Mouse (Mus musculus): ENCODE results near the gene Carm1. TPM values are rescaled to one million over a fixed set of nuclear protein-coding genes. Genes with fewer than 3 reads are reported as not detected.

Gene Carm1
- polyA plus RNA-seq, 1 experiment from 2014 or later = 27.6 TPM

- Histone ChIP-seq H3K79me2 (ENCODE audit: inconsistent target) (peaks cover 58% of the 10 kb centered on the region), H3K4me3 (ENCODE audit: inconsistent target) (no peak overlapping the region), H3K36me3 (ENCODE audit: inconsistent target) (no peaks in the 10 kb centered on the region), H3K27ac (no peak overlapping the region)
- 94% methylated on average over 2 of the region's 2 CpGs for WGBS (ENCODE audit: missing documents)
Measured at GRCm38 (mm10) chr9:21551049-21551448, 4.4 kb downstream of the Carm1 start.

DNA sequence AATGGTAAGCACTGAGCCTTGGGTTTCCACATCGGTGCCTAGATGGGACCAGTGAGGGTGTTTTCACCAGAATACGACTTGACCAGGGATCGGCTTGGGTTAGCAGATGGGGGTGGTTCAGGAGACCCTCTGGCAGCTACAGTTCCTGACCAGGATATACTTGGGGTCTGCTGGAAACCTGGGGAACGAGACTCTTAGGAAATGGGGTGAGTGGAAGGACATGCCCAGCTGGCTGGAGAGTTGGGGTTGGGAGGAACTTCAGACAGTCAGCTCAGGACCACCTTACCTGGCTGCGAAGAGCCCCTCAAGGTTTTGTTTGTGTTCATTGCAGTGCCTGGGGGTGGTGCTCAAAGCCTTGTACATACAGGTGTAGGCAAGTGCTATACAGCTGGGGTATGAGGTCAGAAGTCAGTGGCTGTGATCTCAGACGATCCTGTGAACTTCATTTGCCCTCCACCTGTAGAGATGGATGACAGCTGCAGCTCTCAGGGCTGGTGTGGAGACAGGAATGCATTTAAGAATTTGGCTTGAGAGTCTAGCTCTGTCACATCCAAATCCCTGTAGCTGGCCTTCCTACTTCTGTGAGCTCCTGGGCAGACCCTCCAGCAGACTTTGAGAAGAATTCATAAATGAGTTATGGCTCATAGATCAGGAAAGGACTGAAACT lies 7.0 kb downstream of the Carm1 start:
- peaks cover 61% of the 10 kb centered on the region; the same call in 1 of the 2 replicates for H3K79me2 ChIP-seq (ENCODE audit: inconsistent target)
- 95% methylated on average over 6 of the region's 6 CpGs for WGBS (ENCODE audit: missing documents)
- no peak overlapping the region for H3K4me3 ChIP-seq (ENCODE audit: inconsistent target)
- no peak overlapping the region for H3K27ac ChIP-seq
- H3K36me3 ChIP-seq (ENCODE audit: inconsistent target) = no peaks in the 10 kb centered on the region

- no peaks in the 10 kb centered on the region for H3K36me3 ChIP-seq (ENCODE audit: inconsistent target)
- WGBS (ENCODE audit: missing documents) = 88% methylated on average over 6 of the region's 6 CpGs
- H3K79me2 ChIP-seq (ENCODE audit: inconsistent target) = peaks cover 49% of the 10 kb centered on the region; the same call in 1 of the 2 replicates
- H3K27ac ChIP-seq = no peak overlapping the region
- H3K4me3 ChIP-seq (ENCODE audit: inconsistent target) = no peak overlapping the region
Measured at GRCm38 (mm10) chr9:21555198-21555742, 8.6 kb downstream of the Carm1 start.

DNA sequence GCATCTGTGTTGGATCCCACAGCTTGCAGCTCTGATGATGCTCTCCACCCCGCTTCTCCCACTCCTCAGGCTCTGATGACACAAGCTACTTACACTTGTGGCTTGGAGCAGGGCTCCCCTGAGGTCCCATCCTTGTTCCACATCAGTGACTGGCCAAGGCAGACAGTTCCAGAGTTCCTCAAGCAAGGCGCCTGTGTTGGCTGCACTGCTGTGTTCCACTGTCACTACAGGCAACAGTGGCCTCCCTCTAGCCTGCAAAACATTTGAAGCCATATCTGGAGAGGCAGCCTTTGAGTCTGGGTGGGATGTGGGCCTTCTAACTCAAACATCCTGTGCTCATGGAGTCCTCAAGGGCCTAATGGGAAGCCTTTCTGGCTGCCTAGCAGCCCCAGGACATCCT lies 10.3 kb downstream of the Carm1 start:
- Histone ChIP-seq H3K36me3 (ENCODE audit: inconsistent target) (no peaks in the 10 kb centered on the region), H3K79me2 (ENCODE audit: inconsistent target) (peaks cover 34% of the 10 kb centered on the region; the same call in 1 of the 2 replicates), H3K4me3 (ENCODE audit: inconsistent target) (no peak overlapping the region), H3K27ac (no peak overlapping the region)
- 100% methylated on average over 2 of the region's 2 CpGs for WGBS (ENCODE audit: missing documents)

DNA sequence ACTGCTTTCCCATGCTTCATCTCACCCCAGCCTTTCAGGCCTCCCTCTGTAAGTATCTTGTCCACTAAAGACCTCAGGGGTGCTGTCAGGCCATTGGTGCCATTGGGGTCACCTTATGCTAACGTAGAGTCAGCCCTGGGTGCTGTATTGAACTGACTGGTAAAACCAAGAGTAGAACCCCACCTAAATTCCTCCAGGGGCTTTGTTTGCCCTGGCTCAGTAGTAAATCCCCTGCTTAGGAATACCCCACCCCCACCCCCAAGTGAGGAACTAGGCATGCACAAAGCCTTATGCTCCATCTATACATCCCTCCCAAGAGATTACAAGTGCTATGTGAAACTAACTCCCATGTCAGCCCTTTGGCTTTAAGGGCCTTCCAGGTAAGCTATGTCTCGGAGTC lies 10.9 kb downstream of the Carm1 start:
- H3K79me2 ChIP-seq (ENCODE audit: inconsistent target) = peaks cover 29% of the 10 kb centered on the region; the same call in 1 of the 2 replicates
- WGBS (ENCODE audit: missing documents) = 100% methylated on average over 2 of the region's 2 CpGs
- no peaks in the 10 kb centered on the region for H3K36me3 ChIP-seq (ENCODE audit: inconsistent target)
- no peak overlapping the region for H3K27ac ChIP-seq
- H3K4me3 ChIP-seq (ENCODE audit: inconsistent target) = no peak overlapping the region

- WGBS (ENCODE audit: missing documents) = 89% methylated on average over 4 of the region's 4 CpGs
Measured at GRCm38 (mm10) chr9:21558366-21558765, 11.7 kb downstream of the Carm1 start.

GRCm38 (mm10) chr9:21559151-21559550 lies 12.5 kb downstream of the Carm1 start:
- H3K36me3 ChIP-seq (ENCODE audit: inconsistent target) = no peaks in the 10 kb centered on the region
- WGBS (ENCODE audit: missing documents) = 97% methylated on average over 3 of the region's 3 CpGs
- peaks cover 28% of the 10 kb centered on the region; the same call in 1 of the 2 replicates for H3K79me2 ChIP-seq (ENCODE audit: inconsistent target)
- no peak overlapping the region for H3K27ac ChIP-seq
- no peak overlapping the region for H3K4me3 ChIP-seq (ENCODE audit: inconsistent target)

More at GRCm38 (mm10) chr9:21558366-21558765, 11.7 kb downstream of the Carm1 start:
- Histone ChIP-seq H3K4me3 (ENCODE audit: inconsistent target) (no peak overlapping the region), H3K79me2 (ENCODE audit: inconsistent target) (peaks cover 28% of the 10 kb centered on the region; the same call in 1 of the 2 replicates), H3K36me3 (ENCODE audit: inconsistent target) (no peaks in the 10 kb centered on the region), H3K27ac (no peak overlapping the region)

DNA sequence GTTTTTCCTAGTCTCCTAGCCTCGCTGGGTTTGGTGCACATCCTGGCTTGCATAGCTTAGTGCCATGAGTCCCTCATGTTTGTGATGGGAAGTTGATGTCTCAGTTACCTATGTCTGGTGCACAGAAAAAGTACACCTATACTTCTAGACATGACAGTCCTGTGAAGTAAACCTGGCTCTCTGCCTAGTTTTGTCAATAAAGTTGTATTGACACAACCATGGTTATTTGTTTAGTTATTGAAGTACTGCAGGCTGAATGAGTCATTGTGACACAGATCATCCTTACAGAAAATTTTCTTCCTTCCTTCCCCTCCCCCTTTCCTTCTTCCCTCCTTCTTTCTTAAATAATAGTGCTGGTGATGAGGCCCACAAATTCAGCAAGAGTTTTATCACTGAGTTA lies 17.7 kb downstream of the Carm1 start:
- Histone ChIP-seq H3K36me3 (ENCODE audit: inconsistent target) (no peaks in the 10 kb centered on the region; the same call in 1 of the 2 replicates), H3K4me3 (ENCODE audit: inconsistent target) (no peak overlapping the region), H3K79me2 (ENCODE audit: inconsistent target) (peaks cover 14% of the 10 kb centered on the region; the same call in 1 of the 2 replicates), H3K27ac (no peak overlapping the region)
- 100% methylated on average over 1 of the region's 1 CpGs for WGBS (ENCODE audit: missing documents)

GRCm38 (mm10) chr9:21565004-21565586 lies 18.4 kb downstream of the Carm1 start:
- 92% methylated on average over 4 of the region's 4 CpGs for WGBS (ENCODE audit: missing documents)

GRCm38 (mm10) chr9:21566538-21566937 lies 19.8 kb downstream of the Carm1 start:
- peaks cover 14% of the 10 kb centered on the region; the same call in 1 of the 2 replicates for H3K79me2 ChIP-seq (ENCODE audit: inconsistent target)
- WGBS (ENCODE audit: missing documents) = 100% methylated on average over 1 of the region's 1 CpGs
- no peak overlapping the region for H3K27ac ChIP-seq
- H3K4me3 ChIP-seq (ENCODE audit: inconsistent target) = no peak overlapping the region
- peaks cover 5% of the 10 kb centered on the region; the same call in 1 of the 2 replicates for H3K36me3 ChIP-seq (ENCODE audit: inconsistent target)

More at GRCm38 (mm10) chr9:21565004-21565586, 18.4 kb downstream of the Carm1 start:
- peaks cover 14% of the 10 kb centered on the region; the same call in 1 of the 2 replicates for H3K79me2 ChIP-seq (ENCODE audit: inconsistent target)
- H3K4me3 ChIP-seq (ENCODE audit: inconsistent target) = no peak overlapping the region
- H3K36me3 ChIP-seq (ENCODE audit: inconsistent target) = peaks cover 5% of the 10 kb centered on the region; the same call in 1 of the 2 replicates
- no peak overlapping the region for H3K27ac ChIP-seq

- Histone ChIP-seq H3K4me3 (ENCODE audit: inconsistent target) (no peak overlapping the region), H3K27ac (no peak overlapping the region), H3K36me3 (ENCODE audit: inconsistent target) (peaks cover 5% of the 10 kb centered on the region; the same call in 1 of the 2 replicates), H3K79me2 (ENCODE audit: inconsistent target) (peaks cover 14% of the 10 kb centered on the region; the same call in 1 of the 2 replicates)
- WGBS (ENCODE audit: missing documents) = 83% methylated on average over 2 of the region's 2 CpGs
Measured at GRCm38 (mm10) chr9:21567051-21567450, 20.4 kb downstream of the Carm1 start.

DNA sequence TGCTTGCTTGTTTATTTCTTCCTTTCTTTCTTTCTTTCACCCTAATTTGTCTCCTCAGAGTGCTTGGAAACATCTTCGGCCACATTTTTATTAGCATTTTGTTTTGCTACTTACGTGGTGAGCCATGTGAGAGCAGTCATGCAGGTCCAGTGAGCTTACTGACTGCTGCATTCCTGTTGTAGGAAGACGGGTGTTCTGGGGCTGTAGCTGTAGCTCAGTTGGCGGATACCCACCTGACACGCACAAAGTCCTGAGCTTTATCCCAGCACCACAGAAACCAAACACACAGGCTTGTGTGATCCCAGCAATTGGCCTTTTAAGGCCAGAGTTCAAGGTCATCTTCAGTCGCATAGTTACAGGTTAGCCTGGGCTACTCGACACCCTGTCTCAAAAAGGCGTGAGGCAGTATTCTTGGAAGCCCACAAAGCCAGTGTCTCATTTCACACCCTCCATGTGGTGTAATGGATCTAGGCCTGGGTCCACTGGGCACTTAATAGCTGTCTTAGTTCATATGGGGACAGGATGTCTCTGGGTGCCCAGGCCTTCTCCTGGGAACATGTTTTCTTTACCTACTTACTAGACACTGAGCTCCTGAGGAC lies 22.1 kb downstream of the Carm1 start:
- H3K27ac ChIP-seq = no peak overlapping the region
- no peak overlapping the region for H3K4me3 ChIP-seq (ENCODE audit: inconsistent target)
- peaks cover 12% of the 10 kb centered on the region; the same call in 1 of the 2 replicates for H3K36me3 ChIP-seq (ENCODE audit: inconsistent target)
- H3K79me2 ChIP-seq (ENCODE audit: inconsistent target) = peaks cover 14% of the 10 kb centered on the region; the same call in 1 of the 2 replicates
- 95% methylated on average over 8 of the region's 8 CpGs for WGBS (ENCODE audit: missing documents)

DNA sequence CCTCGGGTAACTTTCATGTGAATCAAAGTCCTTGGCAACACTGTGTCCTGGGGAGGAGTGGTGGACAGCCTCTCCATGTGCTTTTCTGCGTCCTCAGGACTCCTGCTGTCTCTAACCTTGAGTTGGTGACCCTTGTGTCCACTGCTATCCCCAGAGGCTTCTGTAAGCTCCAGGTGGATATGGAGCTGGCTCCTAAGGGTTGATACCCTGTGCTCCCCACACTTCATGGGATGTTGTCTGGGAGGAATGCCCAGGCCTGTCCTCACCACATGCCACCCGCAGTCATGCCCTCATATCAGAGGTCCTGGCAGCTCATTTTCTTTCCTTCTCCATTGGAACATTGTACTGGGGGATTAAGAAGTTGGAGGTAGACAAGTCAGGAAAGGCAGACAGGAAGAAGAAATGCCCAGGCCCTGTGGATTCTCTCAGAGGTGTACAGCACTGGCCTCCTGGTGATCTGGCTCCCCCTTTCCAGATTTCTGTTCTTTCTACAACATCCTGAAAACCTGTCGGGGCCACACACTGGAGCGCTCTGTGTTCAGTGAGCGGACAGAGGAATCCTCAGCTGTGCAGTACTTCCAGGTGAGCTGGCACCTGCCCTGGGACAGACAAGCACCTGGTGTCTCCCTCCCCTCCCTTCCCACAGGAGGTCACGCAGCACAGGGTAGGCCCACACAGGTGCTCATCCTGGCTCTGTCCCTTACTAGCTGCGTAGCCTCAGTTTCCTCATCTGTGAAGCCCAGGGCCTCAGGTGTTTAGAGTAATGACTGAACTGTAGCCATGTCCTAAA lies 27.5 kb downstream of the Carm1 start:
- no peak overlapping the region for H3K27ac ChIP-seq
- H3K79me2 ChIP-seq (ENCODE audit: inconsistent target) = no peaks in the 10 kb centered on the region
- no peak overlapping the region for H3K4me3 ChIP-seq (ENCODE audit: inconsistent target)
- WGBS (ENCODE audit: missing documents) = 98% methylated on average over 7 of the region's 8 CpGs
- H3K36me3 ChIP-seq (ENCODE audit: inconsistent target) = peaks cover 33% of the 10 kb centered on the region; the same call in 1 of the 2 replicates

- Histone ChIP-seq H3K79me2 (ENCODE audit: inconsistent target) (no peaks in the 10 kb centered on the region), H3K27ac (no peak overlapping the region), H3K4me3 (ENCODE audit: inconsistent target) (no peak overlapping the region), H3K36me3 (ENCODE audit: inconsistent target) (peaks cover 28% of the 10 kb centered on the region; the same call in 1 of the 2 replicates)
- WGBS (ENCODE audit: missing documents) = 96% methylated on average over 9 of the region's 10 CpGs
Measured at GRCm38 (mm10) chr9:21575253-21575652, 28.6 kb downstream of the Carm1 start.
